Mouse (Mus musculus): ENCODE results near the gene Lrrtm4. TPM values are rescaled to one million over a fixed set of nuclear protein-coding genes. Genes with fewer than 3 reads are reported as not detected.

The Lrrtm4 gene
- polyA plus RNA-seq, 1 experiment from 2014 or later = 3.7 TPM

- no peak for DNase-seq (ENCODE audit: low spot score)
- Histone ChIP-seq H3K9ac (ENCODE audit: low read depth, low read length) (no peak overlapping the region), H3K9me3 (ENCODE audit: control insufficient read depth, low read length) (no peaks in the 10 kb centered on the region)
Observed at GRCm38 (mm10) chr6:80549907-80550306, 531.2 kb downstream of the Lrrtm4 start.

DNA sequence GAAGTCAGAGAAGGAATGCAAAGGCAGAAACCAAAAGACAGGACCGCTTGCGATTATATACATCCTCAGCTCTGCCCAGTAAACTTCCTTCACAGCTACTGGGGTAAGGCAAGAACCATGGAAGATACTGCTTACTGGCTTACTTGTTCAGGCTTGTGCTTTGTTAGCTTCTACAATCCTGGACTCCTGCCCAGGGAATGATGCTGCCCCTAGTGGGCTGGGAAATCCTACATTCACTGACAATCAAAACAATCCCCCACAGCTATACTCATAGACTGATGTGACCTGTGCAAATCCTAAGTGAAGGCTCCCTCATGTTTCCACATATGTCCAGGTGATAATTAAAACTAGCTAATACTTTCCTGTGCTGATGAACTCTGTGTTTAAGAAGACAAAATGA, 534.7 kb downstream of the Lrrtm4 start:
- ATAC-seq (ENCODE audit: low FRiP score) = no peak
- H3K9me3 ChIP-seq (ENCODE audit: control insufficient read depth, low read length) = no peaks in the 10 kb centered on the region
- H3K27me3 ChIP-seq (ENCODE audit: control insufficient read depth, insufficient read depth, low read length) = no peaks in the 10 kb centered on the region
- 96% methylated on average over 2 of the region's 2 CpGs for WGBS
- no peak overlapping the region for H3K9ac ChIP-seq (ENCODE audit: low read depth, low read length)
- no peak for DNase-seq (ENCODE audit: low spot score)
- no peak overlapping the region for H3K4me2 ChIP-seq (replicated peaks; ENCODE audit: low read depth, low read length)
- H3K4me3 ChIP-seq (ENCODE audit: low read depth, low read length) = no peak overlapping the region
- no peaks in the 10 kb centered on the region for H3K4me1 ChIP-seq (replicated peaks; ENCODE audit: control insufficient read depth, insufficient read depth, low read length)
- no peaks in the 10 kb centered on the region for H3K36me3 ChIP-seq (ENCODE audit: control insufficient read depth, insufficient read depth, low read length)
- no peak overlapping the region for H3K27ac ChIP-seq (ENCODE audit: low read depth, low read length)

More at GRCm38 (mm10) chr6:80549907-80550306, 531.2 kb downstream of the Lrrtm4 start:
- no peak for ATAC-seq (ENCODE audit: low FRiP score)
- no peak overlapping the region for H3K4me2 ChIP-seq (replicated peaks; ENCODE audit: low read depth, low read length)
- no peak overlapping the region for H3K4me3 ChIP-seq (ENCODE audit: low read depth, low read length)
- H3K27ac ChIP-seq (ENCODE audit: low read depth, low read length) = no peak overlapping the region
- no peaks in the 10 kb centered on the region for H3K27me3 ChIP-seq (ENCODE audit: control insufficient read depth, insufficient read depth, low read length)
- no peaks in the 10 kb centered on the region for H3K4me1 ChIP-seq (replicated peaks; ENCODE audit: control insufficient read depth, insufficient read depth, low read length)
- no peaks in the 10 kb centered on the region for H3K36me3 ChIP-seq (ENCODE audit: control insufficient read depth, insufficient read depth, low read length)

DNA sequence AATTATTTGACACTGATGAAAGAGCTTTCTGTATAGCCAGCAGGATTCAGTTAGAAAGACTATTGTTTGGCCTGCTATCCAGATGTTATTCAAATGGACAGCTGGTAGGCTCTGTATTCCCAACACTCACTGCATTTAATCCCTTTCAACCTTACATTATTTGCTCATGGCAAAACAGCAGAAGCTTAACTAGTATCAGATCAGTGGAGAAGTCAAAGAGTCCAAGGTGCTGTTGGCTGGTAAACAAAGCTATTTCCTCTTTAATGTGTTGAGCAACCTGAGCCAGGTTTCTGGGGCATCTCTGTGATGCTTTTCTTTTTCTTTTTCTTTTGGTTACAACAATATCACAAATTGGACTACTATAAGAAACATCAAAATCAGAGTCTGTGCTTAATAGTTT, 536.3 kb downstream of the Lrrtm4 start:
- Histone ChIP-seq H3K4me3 (ENCODE audit: low read depth, low read length) (no peak overlapping the region), H3K9ac (ENCODE audit: low read depth, low read length) (no peak overlapping the region), H3K27ac (ENCODE audit: low read depth, low read length) (no peak overlapping the region), H3K4me2 (replicated peaks; ENCODE audit: low read depth, low read length) (no peak overlapping the region), H3K9me3 (ENCODE audit: control insufficient read depth, low read length) (no peaks in the 10 kb centered on the region), H3K27me3 (ENCODE audit: control insufficient read depth, insufficient read depth, low read length) (no peaks in the 10 kb centered on the region), H3K4me1 (replicated peaks; ENCODE audit: control insufficient read depth, insufficient read depth, low read length) (no peaks in the 10 kb centered on the region), H3K36me3 (ENCODE audit: control insufficient read depth, insufficient read depth, low read length) (no peaks in the 10 kb centered on the region)
- no peak for DNase-seq (ENCODE audit: low spot score)
- no peak for ATAC-seq (ENCODE audit: low FRiP score)

DNA sequence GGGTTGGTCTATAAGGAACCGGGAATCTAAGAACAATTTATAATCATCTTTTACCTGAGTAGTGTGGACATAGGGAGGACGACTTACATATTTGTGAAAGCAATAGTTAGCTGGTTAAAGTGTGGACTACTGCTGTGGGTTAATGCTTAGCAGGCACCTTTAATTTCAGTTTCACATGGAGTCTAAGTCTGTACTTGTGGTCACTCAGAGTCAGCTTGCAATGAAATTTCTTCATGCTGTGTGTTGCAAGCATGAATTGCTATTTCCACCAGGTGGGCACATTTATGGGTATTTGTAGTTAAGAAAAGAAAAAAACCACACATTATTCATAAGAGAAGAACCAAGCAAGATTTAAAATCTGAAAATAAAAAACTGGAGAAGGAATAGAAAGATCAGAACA, 558.5 kb downstream of the Lrrtm4 start:
- ATAC-seq (ENCODE audit: low FRiP score) (no peak), DNase-seq (ENCODE audit: low spot score) (no peak)
- Histone ChIP-seq H3K36me3 (ENCODE audit: control insufficient read depth, insufficient read depth, low read length) (no peaks in the 10 kb centered on the region), H3K27me3 (ENCODE audit: control insufficient read depth, insufficient read depth, low read length) (no peaks in the 10 kb centered on the region), H3K9ac (ENCODE audit: low read depth, low read length) (no peak overlapping the region), H3K9me3 (ENCODE audit: control insufficient read depth, low read length) (no peaks in the 10 kb centered on the region), H3K4me3 (ENCODE audit: low read depth, low read length) (no peak overlapping the region), H3K27ac (ENCODE audit: low read depth, low read length) (no peak overlapping the region), H3K4me2 (replicated peaks; ENCODE audit: low read depth, low read length) (no peak overlapping the region), H3K4me1 (replicated peaks; ENCODE audit: control insufficient read depth, insufficient read depth, low read length) (no peaks in the 10 kb centered on the region)
- 84% methylated on average over 2 of the region's 2 CpGs for whole genome bisulfite sequencing

GRCm38 (mm10) chr6:80582225-80582624, 563.5 kb downstream of the Lrrtm4 start:
- DNase-seq (ENCODE audit: low spot score) = no peak
- 94% methylated on average over 1 of the region's 1 CpGs for WGBS
- no peak overlapping the region for H3K4me3 ChIP-seq (ENCODE audit: low read depth, low read length)
- H3K9me3 ChIP-seq (ENCODE audit: control insufficient read depth, low read length) = no peaks in the 10 kb centered on the region
- no peak overlapping the region for H3K27ac ChIP-seq (ENCODE audit: low read depth, low read length)
- no peaks in the 10 kb centered on the region for H3K36me3 ChIP-seq (ENCODE audit: control insufficient read depth, insufficient read depth, low read length)
- ATAC-seq (ENCODE audit: low FRiP score) = no peak
- no peak overlapping the region for H3K4me2 ChIP-seq (replicated peaks; ENCODE audit: low read depth, low read length)
- H3K4me1 ChIP-seq (replicated peaks; ENCODE audit: control insufficient read depth, insufficient read depth, low read length) = no peaks in the 10 kb centered on the region
- no peak overlapping the region for H3K9ac ChIP-seq (ENCODE audit: low read depth, low read length)
- no peaks in the 10 kb centered on the region for H3K27me3 ChIP-seq (ENCODE audit: control insufficient read depth, insufficient read depth, low read length)

- Histone ChIP-seq H3K9me3 (ENCODE audit: control insufficient read depth, low read length) (no peaks in the 10 kb centered on the region), H3K9ac (ENCODE audit: low read depth, low read length) (no peak overlapping the region), H3K4me3 (ENCODE audit: low read depth, low read length) (no peak overlapping the region), H3K4me1 (replicated peaks; ENCODE audit: control insufficient read depth, insufficient read depth, low read length) (no peaks in the 10 kb centered on the region), H3K27ac (ENCODE audit: low read depth, low read length) (no peak overlapping the region), H3K4me2 (replicated peaks; ENCODE audit: low read depth, low read length) (no peak overlapping the region), H3K27me3 (ENCODE audit: control insufficient read depth, insufficient read depth, low read length) (no peaks in the 10 kb centered on the region), H3K36me3 (ENCODE audit: control insufficient read depth, insufficient read depth, low read length) (no peaks in the 10 kb centered on the region)
- DNase-seq (ENCODE audit: low spot score) (no peak), ATAC-seq (ENCODE audit: low FRiP score) (no peak)
- WGBS = 57% methylated on average over 1 of the region's 1 CpGs
Observed at GRCm38 (mm10) chr6:80589776-80590175, 571.1 kb downstream of the Lrrtm4 start.

GRCm38 (mm10) chr6:80619508-80619907, 600.8 kb downstream of the Lrrtm4 start:
- Histone ChIP-seq H3K9me3 (ENCODE audit: control insufficient read depth, low read length) (no peaks in the 10 kb centered on the region), H3K27ac (ENCODE audit: low read depth, low read length) (no peak overlapping the region), H3K4me1 (replicated peaks; ENCODE audit: control insufficient read depth, insufficient read depth, low read length) (no peaks in the 10 kb centered on the region), H3K27me3 (ENCODE audit: control insufficient read depth, insufficient read depth, low read length) (no peaks in the 10 kb centered on the region), H3K4me3 (ENCODE audit: low read depth, low read length) (no peak overlapping the region), H3K9ac (ENCODE audit: low read depth, low read length) (no peak overlapping the region), H3K36me3 (ENCODE audit: control insufficient read depth, insufficient read depth, low read length) (no peaks in the 10 kb centered on the region), H3K4me2 (replicated peaks; ENCODE audit: low read depth, low read length) (no peak overlapping the region)
- DNase-seq (ENCODE audit: low spot score) (no peak), ATAC-seq (ENCODE audit: low FRiP score) (no peak)
- WGBS = 89% methylated on average over 2 of the region's 2 CpGs

- Histone ChIP-seq H3K36me3 (ENCODE audit: control insufficient read depth, insufficient read depth, low read length) (no peaks in the 10 kb centered on the region), H3K27me3 (ENCODE audit: control insufficient read depth, insufficient read depth, low read length) (no peaks in the 10 kb centered on the region), H3K9ac (ENCODE audit: low read depth, low read length) (no peak overlapping the region), H3K27ac (ENCODE audit: low read depth, low read length) (no peak overlapping the region), H3K4me2 (replicated peaks; ENCODE audit: low read depth, low read length) (no peak overlapping the region), H3K4me1 (replicated peaks; ENCODE audit: control insufficient read depth, insufficient read depth, low read length) (no peaks in the 10 kb centered on the region), H3K9me3 (ENCODE audit: control insufficient read depth, low read length) (no peaks in the 10 kb centered on the region), H3K4me3 (ENCODE audit: low read depth, low read length) (no peak overlapping the region)
- WGBS = 94% methylated on average over 6 of the region's 6 CpGs
- ATAC-seq (ENCODE audit: low FRiP score) (no peak), DNase-seq (ENCODE audit: low spot score) (no peak)
Observed at GRCm38 (mm10) chr6:80622676-80623334, 604.1 kb downstream of the Lrrtm4 start.

DNA sequence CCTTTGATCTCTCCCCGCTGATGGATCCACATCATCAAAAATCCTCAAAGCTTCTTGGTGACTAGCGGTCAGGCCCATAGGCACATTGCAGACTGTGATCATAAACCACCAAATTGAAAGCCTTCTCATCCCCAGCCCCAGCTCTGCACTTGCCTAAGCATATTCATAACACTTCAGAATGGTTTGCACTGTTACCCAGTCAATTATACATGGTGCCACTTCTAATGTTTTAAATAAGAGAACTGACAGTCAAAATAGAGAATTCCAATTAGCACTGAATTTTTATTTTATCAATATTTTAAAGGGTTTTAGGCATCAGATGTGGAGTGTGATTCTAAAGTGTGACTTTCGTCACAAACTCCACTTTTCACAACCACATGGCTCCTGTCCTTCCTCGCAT, 606.8 kb downstream of the Lrrtm4 start:
- H3K27ac ChIP-seq (ENCODE audit: low read depth, low read length) = no peak overlapping the region
- H3K27me3 ChIP-seq (ENCODE audit: control insufficient read depth, insufficient read depth, low read length) = no peaks in the 10 kb centered on the region
- H3K9ac ChIP-seq (ENCODE audit: low read depth, low read length) = no peak overlapping the region
- no peaks in the 10 kb centered on the region for H3K4me1 ChIP-seq (replicated peaks; ENCODE audit: control insufficient read depth, insufficient read depth, low read length)
- 90% methylated on average over 4 of the region's 4 CpGs for WGBS
- DNase-seq (ENCODE audit: low spot score) (no peak), ATAC-seq (ENCODE audit: low FRiP score) (no peak)
- no peaks in the 10 kb centered on the region for H3K9me3 ChIP-seq (ENCODE audit: control insufficient read depth, low read length)
- H3K4me2 ChIP-seq (replicated peaks; ENCODE audit: low read depth, low read length) = no peak overlapping the region
- H3K36me3 ChIP-seq (ENCODE audit: control insufficient read depth, insufficient read depth, low read length) = no peaks in the 10 kb centered on the region
- no peak overlapping the region for H3K4me3 ChIP-seq (ENCODE audit: low read depth, low read length)
